Mouse (Mus musculus) myocyte (in vitro differentiated cells): ENCODE results near the gene Dgke.

ENCODE experiments used
- E2F4 ChIP-seq: IDR thresholded peaks from one replicate; pipeline ENCODE4 v1.6.1; 2011; ENCODE audit warnings: mild to moderate bottlenecking, control low read depth, moderate library complexity; ENCODE audit not compliant: insufficient read depth
- MAX ChIP-seq: IDR thresholded peaks from one replicate; pipeline ENCODE4 v1.6.1; 2011; ENCODE audit warnings: low read depth, mild to moderate bottlenecking, control low read depth
- MYOD1 ChIP-seq, 3 experiments: IDR thresholded peaks; one replicate each; pipeline ENCODE4 v1.6.1; 2011; ENCODE audit warnings: control low read depth in 2 of 3, low read depth in 2 of 3, mild to moderate bottlenecking in 2 of 3, moderate library complexity in 1 of 3; ENCODE audit not compliant: insufficient read length in 2 of 3, control insufficient read depth in 1 of 3
- POLR2A ChIP-seq: IDR thresholded peaks from one replicate; pipeline ENCODE4 v1.6.1; 2011; ENCODE audit warnings: low read depth, mild to moderate bottlenecking, control low read depth, moderate library complexity; ENCODE audit not compliant: insufficient read length
- REST ChIP-seq: IDR thresholded peaks from one replicate; pipeline ENCODE4 v1.6.1; 2011; ENCODE audit warnings: mild to moderate bottlenecking, control low read depth, moderate library complexity; ENCODE audit not compliant: insufficient read depth, insufficient read length
- SRF ChIP-seq: IDR thresholded peaks from one replicate; pipeline ENCODE4 v1.6.1; 2011; ENCODE audit warnings: low read depth; ENCODE audit not compliant: control insufficient read depth, insufficient read length
- TCF12 ChIP-seq: IDR thresholded peaks from one replicate; pipeline ENCODE4 v1.6.1; 2011; ENCODE audit warnings: mild to moderate bottlenecking, control low read depth; ENCODE audit not compliant: poor library complexity, insufficient read depth, severe bottlenecking
- TCF3 ChIP-seq: IDR thresholded peaks from one replicate; pipeline ENCODE4 v1.6.1; 2011; ENCODE audit warnings: low read depth, control low read depth; ENCODE audit not compliant: insufficient read length

- no peak for TF ChIP-seq E2F4
- TF ChIP-seq POLR2A: no peak
- TF ChIP-seq REST: no peak
- no peak for TF ChIP-seq MYOD1 (IDR thresholded peaks at IDR 0.05; ENCODE audit: control insufficient read depth in 1 of 3, insufficient read length in 2 of 3, low read depth in 2 of 3)
- TF ChIP-seq TCF12: no peak
- no peak for TF ChIP-seq SRF
- no peak for TF ChIP-seq MAX
- TF ChIP-seq TCF3: no peak
These were observed 49.0 kb downstream of the Dgke start for GRCm38 (mm10) chr11:89017514-89018182.
